Mouse (Mus musculus) embryonic facial prominence, embryonic 12.5 days (tissue): Measurements from ENCODE around the gene Nrbp1. TPM values are rescaled to one million over a fixed set of nuclear protein-coding genes. Genes with fewer than 3 reads are reported as not detected.

Experiments
- ATAC-seq: fragments of 200-750 bp; cut with Nextera tagmentation; 2 replicates; pipeline ENCODE4 v1.8.0; 2017; ENCODE audit not compliant: insufficient number of reproducible peaks, insufficient read depth, low FRiP score, low TSS enrichment
- H3K27ac ChIP-seq: fragments of 300-500 bp; sonication (generic); 2 replicates; pipeline ENCODE4 v1.5.1; 2016; ENCODE audit warnings: mild to moderate bottlenecking
- H3K27me3 ChIP-seq: fragments of 300-500 bp; sonication (generic); 2 replicates; pipeline ENCODE4 v1.6.1; 2016; ENCODE audit warnings: mild to moderate bottlenecking, moderate library complexity
- H3K36me3 ChIP-seq: fragments of 300-500 bp; sonication (generic); 2 replicates; pipeline ENCODE4 v1.6.1; 2016; ENCODE audit warnings: mild to moderate bottlenecking
- H3K4me1 ChIP-seq: fragments of 300-500 bp; sonication (generic); 2 replicates; pipeline ENCODE4 v1.6.1; 2016
- H3K4me2 ChIP-seq: fragments of 300-500 bp; sonication (generic); replicated peaks from 2 replicates; pipeline ENCODE4 v1.6.1; 2016; ENCODE audit warnings: mild to moderate bottlenecking, moderate library complexity
- H3K4me3 ChIP-seq: fragments of 300-500 bp; sonication (generic); 2 replicates; pipeline ENCODE4 v1.5.1; 2016; ENCODE audit warnings: mild to moderate bottlenecking
- H3K9ac ChIP-seq: fragments of 300-500 bp; sonication (generic); 2 replicates; pipeline ENCODE4 v1.6.1; 2016; ENCODE audit warnings: mild to moderate bottlenecking, moderate library complexity
- H3K9me3 ChIP-seq: fragments of 300-500 bp; sonication (generic); 2 replicates; pipeline ENCODE4 v1.6.1; 2016; ENCODE audit warnings: mild to moderate bottlenecking, moderate library complexity
- WGBS: fragments of 180-500 bp; shearing (Covaris S2); methylation state at CpG from one replicate; pipeline ENCODE4 v1.1.7; 2016; 5-methylcytosine and 5-hydroxymethylcytosine counted together
- polyA plus RNA-seq: library from polyadenylated mRNA; unstranded; fragments of >200 nt; fragmentation: Nextera tagmentation; extraction: Ambion mirVana; gene quantifications from 2 replicates; pipeline ENCODE4 v1.2.1, GENCODE M21; 2016

Gene Nrbp1
- polyA plus RNA-seq, 1 experiment from 2014 or later: 155 TPM

GRCm38 (mm10) chr5:31251541-31252101 is 11.0 kb downstream of the Nrbp1 start, which contains the start of gene Krtcap3:
TSS of gene Krtcap3 (plus strand) at chr5:31251691.
- H3K9ac ChIP-seq: peak within 1 kb of the TSS; percentile 50
- 10% methylated on average over 47 of the region's 47 CpGs for WGBS
- no peaks in the 10 kb centered on the region for H3K9me3 ChIP-seq
- peaks cover 32% of the 10 kb centered on the region for H3K4me1 ChIP-seq
- peak within 1 kb of the TSS; percentile 72 for H3K27ac ChIP-seq
- peak within 1 kb of the TSS; percentile 31 for H3K4me3 ChIP-seq
- H3K4me2 ChIP-seq: peak within 1 kb of the TSS; percentile 49
- peaks cover 85% of the 10 kb centered on the region for H3K36me3 ChIP-seq
- 0 out of 2 replicates have a peak, but pooled peaks have one; percentile 45 for ATAC-seq
- H3K27me3 ChIP-seq: no peaks in the 10 kb centered on the region

DNA sequence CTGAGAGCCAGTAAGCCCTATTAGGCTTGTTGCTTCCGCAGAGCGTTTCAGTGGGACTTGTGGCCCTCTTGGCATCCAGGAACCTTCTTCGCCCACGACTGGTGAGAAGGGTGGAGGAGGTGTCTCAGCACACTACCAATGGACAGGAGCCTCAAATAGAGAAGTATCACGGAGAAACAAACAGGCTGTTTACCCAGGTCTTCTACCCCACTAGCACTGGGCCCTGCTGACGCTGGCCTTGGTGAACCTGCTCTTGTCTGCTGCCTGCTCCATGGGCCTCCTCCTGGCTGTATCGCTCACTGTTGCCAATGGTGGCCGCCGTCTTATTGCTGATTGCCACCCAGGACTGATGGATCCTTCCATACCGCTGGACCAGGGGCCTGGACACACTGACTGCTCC is 11.5 kb downstream of the Nrbp1 start:
- Histone ChIP-seq H3K36me3 (peaks cover 85% of the 10 kb centered on the region), H3K27me3 (no peaks in the 10 kb centered on the region), H3K4me2 (peak overlapping the region; percentile 49), H3K4me3 (peak overlapping the region; percentile 31), H3K9ac (no peak overlapping the region), H3K9me3 (no peaks in the 10 kb centered on the region), H3K27ac (peak overlapping the region; percentile 70), H3K4me1 (peaks cover 32% of the 10 kb centered on the region)
- ATAC-seq: no peak
- 52% methylated on average over 10 of the region's 10 CpGs for WGBS

DNA sequence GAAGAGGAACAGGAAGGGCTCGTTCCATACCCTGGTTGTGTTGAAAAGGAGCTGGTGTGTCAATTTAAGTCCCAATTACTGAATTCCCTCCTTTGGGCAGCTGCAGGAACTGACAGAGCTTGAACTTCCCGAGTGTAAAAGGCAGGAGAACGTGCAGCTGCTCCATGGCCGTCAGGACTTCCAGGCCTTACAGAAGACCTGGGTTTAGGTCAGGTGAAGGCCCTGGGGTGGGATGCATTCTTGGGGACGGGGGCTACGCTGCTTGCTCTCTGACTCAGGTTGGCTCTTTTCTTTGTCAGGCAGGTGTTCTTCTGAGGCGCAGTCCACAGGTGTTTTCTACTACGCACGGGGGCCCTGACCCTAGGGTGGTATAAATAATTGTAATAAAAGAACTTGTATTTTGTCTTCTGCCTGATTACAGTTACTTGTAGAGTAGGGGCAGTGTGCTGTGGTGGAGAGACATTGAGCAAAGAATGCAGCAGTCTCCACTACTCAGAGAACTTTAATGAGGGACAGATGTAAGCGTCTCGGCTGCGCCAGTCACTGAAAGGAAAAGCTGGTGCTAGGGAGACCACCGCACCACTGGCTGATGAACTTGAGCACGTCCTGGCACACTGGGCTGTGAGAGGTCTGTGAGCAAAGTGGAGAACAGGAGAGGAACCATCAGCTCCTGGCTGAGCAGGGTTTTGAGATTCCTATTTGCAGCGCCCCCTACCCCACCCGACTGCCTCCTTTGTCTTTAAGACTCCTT is 12.3 kb downstream of the Nrbp1 start:
- Histone ChIP-seq H3K4me1 (peaks cover 32% of the 10 kb centered on the region), H3K4me3 (no peak overlapping the region; the same call in 1 of the 2 replicates), H3K36me3 (peaks cover 85% of the 10 kb centered on the region)

DNA sequence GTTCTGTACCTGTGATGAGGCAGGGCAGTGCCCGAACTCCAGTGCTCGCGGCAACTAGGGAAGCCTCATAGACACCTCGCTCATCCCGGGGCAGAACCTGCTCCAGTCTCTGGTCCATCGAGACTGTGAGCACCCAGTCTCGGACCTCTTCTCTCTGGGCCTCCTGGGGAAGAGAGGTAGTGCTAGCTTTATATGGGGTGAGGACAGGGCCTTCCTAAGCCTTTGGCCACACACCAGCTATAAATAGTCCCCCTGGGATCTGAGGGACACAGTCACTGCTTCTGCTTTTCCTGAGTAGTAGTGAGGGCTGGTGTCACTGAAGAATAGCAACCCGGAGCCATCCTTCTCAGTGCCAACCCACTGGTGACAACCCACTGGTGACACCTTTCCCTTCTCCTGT is 13.1 kb downstream of the Nrbp1 start:
- ATAC-seq: no peak
- Histone ChIP-seq H3K27me3 (no peaks in the 10 kb centered on the region), H3K36me3 (peaks cover 81% of the 10 kb centered on the region), H3K4me3 (no peak overlapping the region; the same call in 1 of the 2 replicates), H3K9me3 (no peaks in the 10 kb centered on the region), H3K4me2 (no peak overlapping the region), H3K27ac (no peak overlapping the region), H3K4me1 (peaks cover 32% of the 10 kb centered on the region), H3K9ac (no peak overlapping the region)
- 92% methylated on average over 8 of the region's 8 CpGs for WGBS

More for the DNA sequence above, 12.3 kb downstream of the Nrbp1 start:
- Histone ChIP-seq H3K9ac (no peak overlapping the region), H3K27ac (peak overlapping the region; percentile 72), H3K27me3 (no peaks in the 10 kb centered on the region), H3K9me3 (no peaks in the 10 kb centered on the region), H3K4me2 (peak overlapping the region; percentile 49)
- WGBS: 42% methylated on average over 16 of the region's 16 CpGs
- ATAC-seq: peak; percentile 29; the same call in 1 of the 2 replicates

DNA sequence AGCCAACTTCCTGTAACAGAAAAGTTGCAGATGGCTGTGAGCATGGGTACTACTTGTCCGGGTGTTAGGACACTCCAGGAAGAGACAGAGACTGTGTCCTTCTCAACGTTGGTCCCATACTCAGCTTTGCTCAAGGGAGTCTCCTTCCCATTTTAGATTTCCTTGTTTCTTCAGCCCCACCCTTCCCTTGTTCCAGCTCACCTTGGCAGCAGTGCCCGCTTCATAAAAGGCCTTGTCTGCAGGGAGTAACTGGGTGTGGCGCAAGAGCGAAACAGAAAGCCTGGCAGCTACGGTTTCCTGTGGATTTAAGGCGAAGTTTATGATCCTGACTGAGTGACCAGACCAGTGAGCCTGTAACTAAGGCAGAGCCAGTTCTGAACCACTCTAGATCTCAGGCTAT is 13.8 kb downstream of the Nrbp1 start:
- Histone ChIP-seq H3K4me2 (no peak overlapping the region), H3K27ac (no peak overlapping the region), H3K9ac (no peak overlapping the region), H3K27me3 (no peaks in the 10 kb centered on the region), H3K9me3 (no peaks in the 10 kb centered on the region), H3K4me1 (peaks cover 32% of the 10 kb centered on the region), H3K4me3 (no peak overlapping the region), H3K36me3 (peaks cover 80% of the 10 kb centered on the region)
- no peak for ATAC-seq
- 89% methylated on average over 7 of the region's 7 CpGs for WGBS

DNA sequence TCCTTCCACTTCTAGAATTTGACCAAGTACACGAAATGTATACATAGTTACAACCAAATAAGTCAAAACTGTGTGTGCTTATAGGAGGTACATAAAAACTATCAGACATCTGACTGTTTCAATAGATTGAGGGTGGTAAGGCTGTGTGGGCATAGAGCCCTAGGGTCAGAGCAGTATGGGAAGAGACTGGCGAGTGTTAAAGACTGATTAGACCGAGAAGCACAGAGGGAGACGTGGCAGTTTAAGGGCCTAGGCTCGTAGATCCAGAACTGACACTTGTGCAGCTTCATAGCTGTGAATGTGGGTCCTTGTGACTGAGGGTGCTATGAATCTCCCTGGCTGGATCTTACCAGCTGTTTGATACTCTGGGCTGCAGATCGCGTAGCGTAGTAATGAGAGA is 14.2 kb downstream of the Nrbp1 start:
- WGBS: 90% methylated on average over 8 of the region's 8 CpGs
- no peak overlapping the region for H3K27ac ChIP-seq
- H3K27me3 ChIP-seq: no peaks in the 10 kb centered on the region
- peaks cover 80% of the 10 kb centered on the region for H3K36me3 ChIP-seq
- H3K4me2 ChIP-seq: no peak overlapping the region
- H3K4me1 ChIP-seq: peaks cover 32% of the 10 kb centered on the region
- ATAC-seq: no peak
- H3K9ac ChIP-seq: no peak overlapping the region
- no peak overlapping the region for H3K4me3 ChIP-seq
- no peaks in the 10 kb centered on the region for H3K9me3 ChIP-seq

DNA sequence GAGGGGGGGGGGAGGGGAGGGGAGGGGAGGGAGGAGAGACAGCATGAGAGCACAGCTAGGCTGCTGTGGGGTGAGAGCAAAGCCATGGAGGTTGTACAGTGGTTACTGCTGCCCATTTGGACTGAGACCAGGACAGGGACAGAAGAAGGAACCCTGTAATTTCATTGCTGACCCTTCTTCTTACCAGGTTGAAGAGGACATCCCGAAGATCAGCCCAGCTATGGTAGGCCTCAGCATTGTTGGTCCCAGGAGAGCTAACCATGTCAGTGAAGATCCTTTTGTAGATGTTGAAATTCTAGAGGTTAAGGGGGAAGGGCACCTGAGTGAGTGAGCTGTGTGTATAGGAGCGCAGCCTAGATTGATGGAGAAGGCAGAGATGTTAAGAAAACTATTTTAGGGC is 14.7 kb downstream of the Nrbp1 start:
- 85% methylated on average over 2 of the region's 2 CpGs for WGBS
- Histone ChIP-seq H3K4me2 (no peak overlapping the region), H3K4me1 (peaks cover 32% of the 10 kb centered on the region), H3K9me3 (no peaks in the 10 kb centered on the region), H3K27me3 (no peaks in the 10 kb centered on the region), H3K27ac (no peak overlapping the region), H3K9ac (no peak overlapping the region), H3K4me3 (no peak overlapping the region), H3K36me3 (peaks cover 80% of the 10 kb centered on the region)
- no peak for ATAC-seq

DNA sequence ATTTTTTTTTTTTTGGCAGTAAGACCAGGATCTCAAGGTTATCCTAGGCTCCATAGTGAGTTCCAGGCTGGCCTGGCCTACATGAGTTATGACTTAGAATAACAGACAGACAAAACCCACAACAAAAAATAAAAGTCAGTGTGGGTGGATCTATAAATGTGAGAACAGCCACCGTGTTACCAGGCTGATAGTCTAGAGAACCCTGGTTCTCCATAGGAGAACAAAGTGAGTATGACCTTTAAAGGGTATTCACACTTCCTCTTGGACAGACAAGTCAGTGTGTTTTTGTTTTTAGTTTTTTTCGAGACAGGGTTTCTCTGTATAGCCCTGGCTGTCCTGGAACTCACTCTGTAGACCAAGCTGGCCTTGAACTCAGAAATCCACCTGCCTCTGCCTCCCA is 15.3 kb downstream of the Nrbp1 start:
- H3K4me3 ChIP-seq: no peak overlapping the region
- no peak for ATAC-seq
- H3K4me1 ChIP-seq: peaks cover 26% of the 10 kb centered on the region
- 91% methylated on average over 2 of the region's 2 CpGs for WGBS
- H3K36me3 ChIP-seq: peaks cover 80% of the 10 kb centered on the region
- no peak overlapping the region for H3K27ac ChIP-seq
- H3K9me3 ChIP-seq: no peaks in the 10 kb centered on the region
- H3K27me3 ChIP-seq: no peaks in the 10 kb centered on the region
- H3K9ac ChIP-seq: no peak overlapping the region
- no peak overlapping the region for H3K4me2 ChIP-seq

DNA sequence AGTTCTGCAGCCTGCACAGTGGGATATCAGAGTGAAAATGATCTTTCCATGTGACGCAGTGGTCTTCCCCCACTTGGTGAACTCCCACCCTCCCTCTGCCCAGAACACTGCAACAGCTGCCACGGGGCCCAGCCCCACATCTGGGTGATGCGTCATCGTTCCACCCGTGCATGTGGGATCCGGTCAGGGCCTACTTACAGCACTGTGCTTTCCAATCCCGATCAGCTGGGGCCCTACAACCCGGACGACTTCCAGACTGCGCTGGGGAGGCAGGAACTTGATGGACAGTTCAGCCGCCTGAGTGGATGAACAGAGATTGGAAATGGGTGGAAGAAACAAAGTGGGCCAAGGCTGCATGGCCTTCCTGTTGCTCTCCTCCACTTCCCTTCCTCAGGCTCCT is 17.0 kb downstream of the Nrbp1 start:
- peaks cover 9% of the 10 kb centered on the region for H3K4me1 ChIP-seq
- H3K4me2 ChIP-seq: no peak overlapping the region
- no peak overlapping the region for H3K27ac ChIP-seq
- no peak overlapping the region for H3K4me3 ChIP-seq
- ATAC-seq: no peak
- no peaks in the 10 kb centered on the region for H3K9me3 ChIP-seq
- peaks cover 82% of the 10 kb centered on the region for H3K36me3 ChIP-seq
- H3K9ac ChIP-seq: no peak overlapping the region
- H3K27me3 ChIP-seq: no peaks in the 10 kb centered on the region
- WGBS: 81% methylated on average over 11 of the region's 11 CpGs

- peaks cover 90% of the 10 kb centered on the region for H3K36me3 ChIP-seq
- H3K4me3 ChIP-seq: no peak overlapping the region
- no peak for ATAC-seq
- no peak overlapping the region for H3K4me2 ChIP-seq
- WGBS: 86% methylated on average over 7 of the region's 7 CpGs
- H3K27me3 ChIP-seq: no peaks in the 10 kb centered on the region
- H3K27ac ChIP-seq: no peak overlapping the region
- H3K9ac ChIP-seq: no peak overlapping the region
- H3K9me3 ChIP-seq: no peaks in the 10 kb centered on the region
- no peaks in the 10 kb centered on the region for H3K4me1 ChIP-seq
Observed at GRCm38 (mm10) chr5:31266101-31266500, 25.4 kb downstream of the Nrbp1 start.

GRCm38 (mm10) chr5:31267686-31268085 is 27.0 kb downstream of the Nrbp1 start:
- H3K36me3 ChIP-seq: peaks cover 87% of the 10 kb centered on the region
- WGBS: 78% methylated on average over 6 of the region's 6 CpGs
- H3K4me3 ChIP-seq: no peak overlapping the region
- no peaks in the 10 kb centered on the region for H3K27me3 ChIP-seq
- H3K4me2 ChIP-seq: no peak overlapping the region
- ATAC-seq: no peak
- H3K9me3 ChIP-seq: no peaks in the 10 kb centered on the region
- no peak overlapping the region for H3K9ac ChIP-seq
- H3K27ac ChIP-seq: no peak overlapping the region
- H3K4me1 ChIP-seq: no peaks in the 10 kb centered on the region

DNA sequence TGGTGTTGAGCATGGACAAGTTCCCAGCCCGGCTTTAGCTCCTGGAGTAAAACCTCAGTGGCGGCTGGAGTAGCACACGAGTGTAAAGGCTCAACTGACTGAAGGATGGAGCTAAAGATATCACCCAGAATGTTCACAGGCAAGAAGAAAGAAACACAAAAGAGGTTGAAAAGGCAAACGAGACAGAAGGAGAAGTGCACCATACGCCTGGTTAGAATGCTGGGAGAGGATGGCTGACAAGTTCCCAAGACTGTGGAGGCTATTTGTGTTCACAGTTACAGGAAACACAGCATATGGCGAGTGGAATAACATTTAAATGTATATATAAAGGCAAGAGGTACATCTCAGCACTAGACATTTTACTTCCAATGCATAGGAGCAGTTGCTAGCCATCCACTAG is 32.4 kb downstream of the Nrbp1 start:
- ATAC-seq: no peak
- Histone ChIP-seq H3K36me3 (peaks cover 68% of the 10 kb centered on the region), H3K4me1 (no peaks in the 10 kb centered on the region), H3K27me3 (no peaks in the 10 kb centered on the region), H3K4me3 (no peak overlapping the region), H3K9ac (no peak overlapping the region), H3K9me3 (no peaks in the 10 kb centered on the region), H3K4me2 (no peak overlapping the region), H3K27ac (no peak overlapping the region)
- 91% methylated on average over 6 of the region's 6 CpGs for WGBS
